ENCODE assay signal across 9 mouse cellular contexts in the genomic region with DNA sequence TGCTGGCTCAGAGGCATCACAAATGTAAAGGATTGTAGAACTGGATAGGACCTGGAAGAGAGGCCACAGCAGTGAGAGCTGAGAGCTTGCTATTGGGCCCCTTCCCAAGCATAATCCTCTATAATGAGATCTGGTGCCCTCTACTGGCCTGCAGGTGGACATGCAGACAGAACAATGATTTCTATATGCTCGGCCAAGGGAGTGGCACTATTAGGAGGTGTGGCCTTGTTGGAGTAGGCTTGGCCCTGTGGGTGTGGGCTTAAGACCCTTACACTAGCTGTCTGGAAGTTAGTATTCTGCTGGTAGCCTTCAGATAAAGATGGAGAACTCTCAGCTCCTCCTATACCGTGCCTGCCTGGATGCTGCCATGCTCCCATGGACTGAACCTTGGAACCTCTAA. TPM values are rescaled to one million over a fixed set of nuclear protein-coding genes. Genes with fewer than 3 reads are reported as not detected.
DNase-seq lines count a peak whose midpoint lies in the region; ATAC-seq and TF ChIP-seq lines count a peak whose summit lies in the region.
"Had no signal": no experiment of that assay in that cellular context is flagged by ENCODE, and none has a peak within 500 bp of the region (broad histone marks: within the 10 kb centered on the region; RNA-seq: fewer than 3 reads in every experiment).

No protein-coding gene starts in this region.

- no peak overlapping the region for H3K27ac ChIP-seq in heart, embryonic 15.5 days
- no peak overlapping the region for H3K27ac ChIP-seq in small intestine, adult 2 months (ENCODE audit: insufficient read depth, low read depth, low read length)
- H3K27ac ChIP-seq: liver, embryonic 15.5 days had no signal

- no peaks in the 10 kb centered on the region for H3K27me3 ChIP-seq in heart, embryonic 15.5 days
- no peaks in the 10 kb centered on the region for H3K27me3 ChIP-seq in small intestine, adult 2 months (ENCODE audit: control insufficient read depth, insufficient read depth, low read length)
- H3K27me3 ChIP-seq: liver, embryonic 15.5 days had no signal

- no peak overlapping the region for H3K4me2 ChIP-seq in heart, embryonic 15.5 days
- H3K4me2 ChIP-seq: liver, embryonic 15.5 days had no signal

- DNase-seq in adrenal gland, postnatal 10 days: peak; percentile 49
- DNase-seq in adrenal gland, postnatal 4 days (ENCODE audit: low spot score in 2 of 2): no peak
- DNase-seq in Muller cell, postnatal 12 days (ENCODE audit: inconsistent ontology term): peak; percentile 51
- peak; percentile 36 to 63 for DNase-seq in cerebellum, postnatal 36 days
- peak; percentile 35 to 52 for DNase-seq in kidney, postnatal 36 days

- H3K36me3 ChIP-seq in heart, embryonic 15.5 days: no peaks in the 10 kb centered on the region
- no peaks in the 10 kb centered on the region for H3K36me3 ChIP-seq in small intestine, adult 2 months (ENCODE audit: control insufficient read depth, insufficient read depth, low read length)
- H3K36me3 ChIP-seq: liver, embryonic 15.5 days had no signal

- H3K9me3 ChIP-seq in heart, embryonic 15.5 days (replicated peaks): no peaks in the 10 kb centered on the region
- H3K9me3 ChIP-seq: liver, embryonic 15.5 days had no signal

- WGBS in heart, embryonic 15.5 days: 4% methylated on average over 2 of the region's 2 CpGs
- 6% methylated on average over 2 of the region's 2 CpGs for WGBS in small intestine, adult 2 months

- no peak overlapping the region for H3K9ac ChIP-seq in heart, embryonic 15.5 days
- H3K9ac ChIP-seq: liver, embryonic 15.5 days had no signal

- H3K4me1 ChIP-seq in heart, embryonic 15.5 days (replicated peaks): peaks cover 16% of the 10 kb centered on the region
- peaks cover 2% of the 10 kb centered on the region; the same call in 1 of the 2 replicates for H3K4me1 ChIP-seq in small intestine, adult 2 months (ENCODE audit: control insufficient read depth, insufficient read depth, insufficient read length, low read length)

- no peak overlapping the region for H3K4me3 ChIP-seq in heart, embryonic 15.5 days
- no peak overlapping the region for H3K4me3 ChIP-seq in small intestine, adult 2 months (ENCODE audit: low read depth, low read length)
- H3K4me3 ChIP-seq: liver, embryonic 15.5 days had no signal

- peak; percentile 84; the same call in 1 of the 2 replicates for TF ChIP-seq CTCF in small intestine, adult 2 months (IDR thresholded peaks at IDR 0.05; ENCODE audit: extremely low read depth, insufficient read length, insufficient replicate concordance, low read depth, low read length)

- ATAC-seq in heart, embryonic 15.5 days (replicated peaks; ENCODE audit: insufficient number of reproducible peaks, insufficient read depth, low FRiP score, low read depth): peak; percentile 69; the same call in 1 of the 2 replicates
- peak; percentile 93 for ATAC-seq in megakaryocyte, adult 5-6 weeks (ENCODE audit: poor library complexity, severe bottlenecking)

- no peak for TF ChIP-seq POLR2A in small intestine, adult 2 months (IDR thresholded peaks at IDR 0.05; ENCODE audit: low read depth, low read length)

RNA-seq across cellular contexts. Expression of a gene that starts 17.0 kb away (rescaled TPM):
- not detected for total RNA-seq in adrenal gland, postnatal 10 days (2021)
- not detected for total RNA-seq in adrenal gland, postnatal 4 days (2021)
- polyA plus RNA-seq in heart, embryonic 15.5 days (2015; fragmentation: Nextera tagmentation; extraction: Ambion mirVana): not detected in 2 replicates
- total RNA-seq in megakaryocyte, adult 5-6 weeks (2015): not detected in 2 replicates
- total RNA-seq in megakaryocyte, adult 5-6 weeks (2017): not detected in 2 replicates
- not detected in 2 replicates for polyA plus RNA-seq in small intestine, adult 2 months (2012; rRNA removed)
- polyA plus RNA-seq: liver, embryonic 15.5 days had no signal

RNA-seq across cellular contexts. Expression of a gene that starts 23.2 kb away (rescaled TPM):
- total RNA-seq in adrenal gland, postnatal 10 days (2021): under 1 TPM; 0.75 to 0.85 TPM
- total RNA-seq in adrenal gland, postnatal 4 days (2021): 1 to 10 TPM; 1.3 TPM
- 0.69 and 0.91 TPM in 2 replicates for polyA plus RNA-seq in heart, embryonic 15.5 days (2015; fragmentation: Nextera tagmentation; extraction: Ambion mirVana)
- total RNA-seq in megakaryocyte, adult 5-6 weeks (2015): 0.09 and 0.11 TPM in 2 replicates
- 0.04 TPM in 1 of 2 replicates, not detected in the other for total RNA-seq in megakaryocyte, adult 5-6 weeks (2017)
- polyA plus RNA-seq in small intestine, adult 2 months (2012; rRNA removed): 0.01 TPM in 1 of 2 replicates, not detected in the other

RNA-seq across cellular contexts. Expression of a gene that starts 23.3 kb away (rescaled TPM):
- 10 to 100 TPM; 12.3 to 16.3 TPM for total RNA-seq in adrenal gland, postnatal 10 days (2021)
- total RNA-seq in adrenal gland, postnatal 4 days (2021): 10 to 100 TPM; 14.8 to 16.7 TPM
- 11.1 and 12.1 TPM in 2 replicates for polyA plus RNA-seq in heart, embryonic 15.5 days (2015; fragmentation: Nextera tagmentation; extraction: Ambion mirVana)
- total RNA-seq in megakaryocyte, adult 5-6 weeks (2015): 9.8 and 12.2 TPM in 2 replicates
- 14.0 and 14.6 TPM in 2 replicates for total RNA-seq in megakaryocyte, adult 5-6 weeks (2017)
- 0.30 and 0.41 TPM in 2 replicates for polyA plus RNA-seq in small intestine, adult 2 months (2012; rRNA removed)

RNA-seq across cellular contexts. Expression of a gene that starts 35.0 kb away (rescaled TPM):
- under 1 TPM in 1 of 2 experiments, not detected in 1; 0.79 TPM for total RNA-seq in adrenal gland, postnatal 10 days (2021)
- under 1 TPM; 0.31 to 0.39 TPM for total RNA-seq in adrenal gland, postnatal 4 days (2021)
- 0.23 and 0.39 TPM in 2 replicates for polyA plus RNA-seq in heart, embryonic 15.5 days (2015; fragmentation: Nextera tagmentation; extraction: Ambion mirVana)
- 0.51 and 0.75 TPM in 2 replicates for total RNA-seq in megakaryocyte, adult 5-6 weeks (2015)
- not detected in 2 replicates for total RNA-seq in megakaryocyte, adult 5-6 weeks (2017)
- polyA plus RNA-seq in small intestine, adult 2 months (2012; rRNA removed): 0.13 TPM in 1 of 2 replicates, not detected in the other

RNA-seq across cellular contexts. Expression of a gene that starts 35.1 kb away (rescaled TPM):
- 1 to 10 TPM; 3.3 to 5.0 TPM for total RNA-seq in adrenal gland, postnatal 10 days (2021)
- 1 to 10 TPM; 5.9 to 6.5 TPM for total RNA-seq in adrenal gland, postnatal 4 days (2021)
- 13.6 and 15.3 TPM in 2 replicates for polyA plus RNA-seq in heart, embryonic 15.5 days (2015; fragmentation: Nextera tagmentation; extraction: Ambion mirVana)
- total RNA-seq in megakaryocyte, adult 5-6 weeks (2015): 15.7 and 20.1 TPM in 2 replicates
- 17.5 and 20.6 TPM in 2 replicates for total RNA-seq in megakaryocyte, adult 5-6 weeks (2017)
- polyA plus RNA-seq in small intestine, adult 2 months (2012; rRNA removed): 0.13 and 0.34 TPM in 2 replicates

Comparison
In these comparisons a context has a peak if more than half of its experiments do, and no peak if none do; other contexts are left out.
1. DNase-seq: peak in adrenal gland, postnatal 10 days (single experiment), Muller cell, postnatal 12 days (single experiment), cerebellum, postnatal 36 days (2 of 2) and kidney, postnatal 36 days (2 of 2); none in adrenal gland, postnatal 4 days (0 of 2).